Mouse (Mus musculus) liver, embryonic 18 days (tissue): ENCODE results near the gene Catsper2. TPM values are rescaled to one million over a fixed set of nuclear protein-coding genes. Genes with fewer than 3 reads are reported as not detected.

Source experiments
- polyA plus RNA-seq: library from polyadenylated mRNA; depleted of rRNA; stranded (reverse); fragments of >200 nt; gene quantifications from 2 replicates; pipeline ENCODE4 v1.2.3, GENCODE M21; 2012; rRNA removed

Catsper2 gene
- polyA plus RNA-seq = 0.89 and 1.0 TPM in 2 replicates

DNA sequence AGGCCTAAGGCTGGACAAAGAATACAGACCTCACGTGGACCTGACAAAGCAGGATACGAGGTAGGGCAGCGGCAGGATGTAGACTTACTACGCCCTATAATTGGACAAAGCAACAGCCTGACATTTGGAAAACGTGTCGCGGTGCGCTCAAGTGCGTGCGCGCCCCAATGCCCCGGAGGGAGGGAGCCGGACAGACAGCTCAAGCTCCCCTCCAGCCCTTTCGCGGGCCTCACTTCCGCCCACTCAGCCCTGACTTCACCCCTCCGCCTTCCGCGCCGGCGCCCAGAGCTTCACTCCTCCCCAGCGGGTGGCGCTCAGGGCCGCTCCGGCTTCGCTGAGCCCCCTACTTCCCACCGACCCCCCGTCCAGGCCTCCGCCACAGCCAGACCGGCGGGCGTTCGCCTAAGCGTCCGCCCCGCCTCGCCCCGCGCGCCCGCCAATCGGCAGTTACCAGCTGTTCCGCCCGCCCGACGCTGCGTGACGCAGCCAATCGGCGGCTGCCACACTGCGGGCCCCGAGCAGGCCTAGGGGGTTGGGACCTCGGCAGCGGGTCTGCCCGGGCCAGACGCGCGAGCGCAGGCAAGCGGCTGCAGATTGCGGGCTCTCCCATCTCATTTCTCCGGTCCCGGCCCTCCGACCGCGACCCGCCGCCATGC is at the start of gene Catsper2, which contains the start of gene Pdia3:
Gene Catsper2 (minus strand): TSS at position 406 of the 656 bp plus-strand sequence.
Gene Pdia3 (plus strand): TSS at position 389 of the 656 bp plus-strand sequence.

DNA sequence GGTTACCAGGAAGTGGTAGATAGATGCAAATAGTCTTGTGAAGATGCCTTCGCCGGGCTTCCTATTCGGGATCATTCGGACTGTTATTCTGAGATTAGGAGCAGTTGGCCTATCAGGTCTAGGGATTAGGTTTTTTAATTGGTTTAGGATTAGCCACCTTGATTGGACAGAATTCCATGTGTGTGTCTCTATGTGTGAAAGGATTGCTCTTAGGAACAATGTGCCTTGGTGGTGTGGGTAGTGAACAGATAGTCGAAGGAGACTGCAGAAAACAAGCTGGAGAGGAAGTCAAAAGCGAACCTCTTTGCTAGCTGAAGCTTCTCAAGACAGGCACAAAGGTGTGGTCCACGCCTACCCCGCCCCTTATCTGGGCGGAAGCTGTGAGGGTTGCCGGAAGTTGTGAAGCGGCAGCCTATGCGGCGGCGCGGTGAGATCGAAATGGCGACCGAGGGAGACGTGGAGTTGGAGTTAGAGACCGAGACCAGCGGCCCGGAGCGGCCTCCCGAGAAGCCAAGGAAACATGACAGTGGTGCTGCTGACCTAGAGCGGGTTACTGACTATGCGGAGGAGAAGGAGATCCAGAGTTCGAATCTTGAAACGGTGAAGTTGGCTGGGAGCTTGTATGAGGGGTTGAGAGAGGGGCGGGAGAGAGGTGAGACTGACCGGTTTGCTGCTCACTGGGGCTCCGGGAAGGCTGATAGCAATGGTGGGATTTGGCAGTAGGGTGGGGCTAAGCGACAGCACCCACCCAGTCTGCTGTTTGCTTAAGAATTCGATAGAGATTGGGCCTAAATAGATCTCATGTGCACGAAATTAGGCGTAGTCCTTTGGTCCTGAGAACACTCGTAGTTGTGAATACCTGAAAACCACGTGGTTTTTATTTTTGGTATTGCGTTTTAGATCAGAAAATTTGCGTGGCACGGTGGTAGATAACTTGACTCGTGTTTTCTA is 43.4 kb upstream of the Catsper2 start, which contains the start of gene Serinc4:
Gene Serinc4 (minus strand): TSS at position 90 of the 951 bp plus-strand sequence.

DNA sequence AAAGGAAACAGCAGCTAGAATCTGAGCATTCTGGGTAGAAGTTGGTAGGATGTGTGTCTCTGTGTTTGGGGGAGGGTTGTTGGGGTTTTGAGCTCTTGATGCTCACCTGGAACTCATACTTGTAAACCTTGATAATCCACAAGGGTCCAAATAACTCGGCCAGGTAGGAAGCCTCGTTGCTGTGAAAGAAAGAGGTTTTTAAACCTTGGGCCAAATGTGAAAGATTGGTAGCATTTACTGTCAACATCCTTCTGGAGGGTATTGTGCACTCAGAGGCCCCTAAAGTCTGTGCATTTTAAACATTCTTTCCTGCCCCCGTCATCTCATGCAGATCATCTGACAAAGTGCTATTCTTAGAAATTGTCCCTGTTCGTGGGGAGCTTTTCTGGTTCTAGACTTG is 39.4 kb upstream of the Catsper2 start, which contains the start of gene Hypk:
Gene Hypk (plus strand): TSS at position 301 of the 400 bp plus-strand sequence.

DNA sequence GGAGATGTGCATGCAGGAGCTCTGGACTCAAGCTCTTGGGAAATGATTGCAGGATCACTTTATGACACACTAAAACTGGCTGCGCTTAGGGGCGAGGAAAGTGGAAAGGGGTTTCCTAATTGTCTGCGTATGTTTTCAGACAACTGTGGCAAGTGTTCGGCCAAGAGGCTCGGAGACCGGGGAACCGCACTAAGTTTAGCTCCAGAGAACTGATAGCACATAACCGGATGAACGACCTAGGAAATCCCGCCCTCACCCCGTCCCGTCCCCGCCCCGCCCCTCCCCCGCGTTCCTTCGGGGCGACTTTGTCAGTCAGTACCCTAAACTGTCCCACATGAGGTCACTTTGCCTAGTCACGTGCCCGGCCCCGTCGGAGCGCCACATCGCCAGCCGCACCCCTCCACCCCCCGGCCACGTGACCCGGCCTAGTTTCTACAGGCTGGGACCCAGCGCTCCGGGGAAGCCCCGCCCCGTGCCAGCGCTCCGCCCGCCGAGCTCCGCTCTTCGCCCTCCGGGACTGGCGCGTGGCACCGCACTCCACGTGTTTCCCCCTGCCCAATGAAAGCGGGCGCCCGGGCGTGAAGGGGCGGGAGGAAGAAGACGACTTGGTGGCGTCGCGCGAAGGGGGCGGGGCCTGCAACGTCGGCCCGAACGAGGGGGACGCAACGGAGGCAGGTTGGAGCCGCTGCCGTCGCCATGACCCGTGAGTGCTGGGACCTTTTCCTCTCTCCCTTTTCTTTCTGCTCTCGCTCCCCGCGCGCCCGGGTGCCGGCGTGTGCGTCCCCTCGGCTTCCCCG is 35.3 kb upstream of the Catsper2 start, which contains the start of gene Serf2:
Gene Serf2 (plus strand): TSS at position 457 of the 797 bp plus-strand sequence.

DNA sequence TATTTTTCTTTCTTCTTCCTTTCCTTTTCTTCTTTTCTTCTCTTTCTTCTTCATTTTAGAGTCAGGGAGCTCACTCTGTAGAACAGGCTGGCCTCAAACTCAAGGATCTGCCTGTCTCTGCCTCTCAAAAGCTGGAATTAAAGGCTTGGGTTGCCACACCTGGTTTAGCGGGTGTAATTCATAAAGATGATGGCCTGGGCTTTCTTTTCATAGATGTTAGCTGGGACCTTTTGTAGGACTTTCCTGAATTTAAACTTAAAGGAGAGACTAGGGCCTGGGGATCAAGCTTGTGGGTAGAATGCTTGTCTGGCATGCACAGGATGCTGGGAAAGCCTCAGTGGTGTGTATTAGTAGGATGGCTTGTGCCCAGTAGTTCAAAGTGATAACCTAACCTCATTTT is 30.6 kb upstream of the Catsper2 start, which contains the start of gene Ell3:
Gene Ell3 (minus strand): TSS at position 101 of the 400 bp plus-strand sequence.

DNA sequence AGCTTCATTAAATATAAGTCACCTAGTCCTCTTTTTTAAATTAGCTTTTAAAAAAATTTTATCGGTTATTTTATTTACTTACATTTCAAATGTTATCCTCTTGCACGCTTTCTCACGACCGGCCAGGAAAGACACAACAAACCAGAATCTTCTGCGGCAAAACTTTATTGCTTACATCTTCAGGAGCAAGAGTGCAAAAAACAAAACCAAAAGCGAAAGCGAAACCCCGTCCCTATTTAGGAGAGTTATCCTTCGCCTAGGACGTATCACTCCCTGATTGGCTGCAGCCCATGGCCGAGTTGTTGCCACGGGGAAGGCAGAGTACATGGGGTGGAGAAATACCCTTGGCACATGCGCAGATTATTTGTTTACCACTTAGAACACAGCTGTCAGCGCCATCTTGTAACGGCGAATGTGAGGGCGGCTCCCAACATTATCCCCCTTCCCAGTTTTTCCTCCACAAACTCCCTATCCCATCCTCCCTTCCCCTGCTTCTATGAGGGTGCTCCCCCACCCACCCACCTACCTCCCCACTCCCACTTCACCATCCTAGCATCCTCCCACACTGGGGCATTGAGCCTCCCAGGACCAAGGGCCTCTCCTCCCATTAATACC is 26.5 kb downstream of the Catsper2 start, which contains the start of gene Strc:
Gene Strc (minus strand): TSS at position 208 of the 615 bp plus-strand sequence.

DNA sequence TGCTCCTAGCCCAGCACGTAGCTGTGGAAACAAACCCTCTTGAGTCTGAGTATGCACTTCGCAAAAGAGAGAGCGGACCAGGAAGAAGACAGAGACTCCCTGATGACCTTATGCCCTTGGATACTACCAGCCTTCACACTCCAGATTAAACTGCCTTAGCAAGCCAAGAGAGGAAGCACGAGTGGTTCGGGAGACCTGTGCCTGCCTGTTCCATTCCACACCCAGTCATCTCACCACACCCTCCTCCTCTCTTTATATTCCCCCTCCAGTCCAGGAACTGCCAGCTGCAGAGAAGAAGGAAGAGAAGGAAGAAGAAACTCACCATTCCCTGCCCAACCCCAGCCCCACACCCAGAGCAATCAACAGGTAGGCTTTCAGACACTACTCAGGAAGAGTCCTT is 56.1 kb downstream of the Catsper2 start, which contains the start of gene Ckmt1:
Gene Ckmt1 (plus strand): TSS at position 221 of the 400 bp plus-strand sequence.

DNA sequence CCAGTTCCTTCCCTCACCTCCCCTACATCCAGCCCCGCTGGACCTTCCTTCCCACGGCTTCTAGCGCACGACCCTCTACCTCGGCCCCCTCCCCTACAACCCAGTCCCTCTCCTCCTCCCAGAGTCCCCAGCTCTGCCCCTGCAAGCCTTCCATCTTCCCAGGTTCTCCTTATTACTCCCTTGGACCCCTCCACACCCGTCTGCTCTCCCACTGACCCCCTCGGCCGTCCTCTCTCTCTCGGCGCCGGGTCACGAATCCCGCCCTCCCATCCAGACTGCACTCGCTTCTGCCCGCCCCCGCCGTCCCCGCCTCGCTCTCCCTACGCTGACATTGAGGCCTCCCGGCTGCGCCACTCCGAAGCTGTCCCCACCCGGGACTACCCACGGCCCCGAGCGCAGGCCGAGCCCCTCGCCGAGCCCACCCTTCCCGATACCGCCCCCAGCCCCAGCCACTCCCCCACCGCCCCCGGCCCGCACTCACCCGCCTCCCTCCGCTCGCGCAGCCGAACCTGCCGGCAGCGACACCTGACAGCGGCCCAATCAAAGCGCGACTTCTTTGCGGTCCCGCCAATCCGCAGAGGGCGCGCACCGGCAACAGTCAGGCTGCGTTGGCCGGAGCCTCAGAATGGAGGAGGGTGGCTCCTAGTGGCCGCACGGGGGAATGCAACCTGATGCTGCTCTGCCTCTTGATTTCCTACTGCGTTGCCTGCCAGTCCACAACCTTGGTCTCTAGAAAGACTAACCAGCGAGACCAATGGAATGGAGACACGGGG is 58.6 kb downstream of the Catsper2 start, which contains the start of gene Ppip5k1:
Gene Ppip5k1 (minus strand): TSS at position 577 of the 773 bp plus-strand sequence.

Other genes starting within 250 kb of the Catsper2 start
- gene Tubgcp4, start 243.1 kb downstream of the Catsper2 start, polyA plus RNA-seq = 10.3 and 12.0 TPM in 2 replicates
- 2.5 and 2.7 TPM in 2 replicates for gene Zscan29, start 242.7 kb downstream of the Catsper2 start, polyA plus RNA-seq
- gene Trp53bp1, start 142.4 kb downstream of the Catsper2 start, polyA plus RNA-seq = 14.3 and 18.7 TPM in 2 replicates
- gene Map1a, start 124.2 kb downstream of the Catsper2 start, polyA plus RNA-seq = 0.03 and 0.12 TPM in 2 replicates
- gene Ppip5k1, start 58.4 kb downstream of the Catsper2 start, polyA plus RNA-seq = 2.9 and 3.3 TPM in 2 replicates
- 0.32 and 1.6 TPM in 2 replicates for gene Ckmt1, start 56.1 kb downstream of the Catsper2 start, polyA plus RNA-seq
- not detected in 2 replicates for gene Strc, start 26.6 kb downstream of the Catsper2 start, polyA plus RNA-seq
- gene Pdia3, start within 50 bp of the Catsper2 start, polyA plus RNA-seq = 154 and 162 TPM in 2 replicates
- 2.2 and 2.7 TPM in 2 replicates for gene Ell3, start 30.5 kb upstream of the Catsper2 start, polyA plus RNA-seq
- gene Serf2, start 35.4 kb upstream of the Catsper2 start, polyA plus RNA-seq = 326 and 594 TPM in 2 replicates
- gene Hypk, start 39.5 kb upstream of the Catsper2 start, polyA plus RNA-seq = 17.5 and 21.9 TPM in 2 replicates
- 0.06 and 0.16 TPM in 2 replicates for gene Serinc4, start 43.0 kb upstream of the Catsper2 start, polyA plus RNA-seq
- gene Mfap1b, start 60.3 kb upstream of the Catsper2 start, polyA plus RNA-seq = 6.6 and 7.5 TPM in 2 replicates
- gene Mfap1a, start 92.9 kb upstream of the Catsper2 start, polyA plus RNA-seq = 4.9 and 5.0 TPM in 2 replicates
- gene Wdr76, start 92.9 kb upstream of the Catsper2 start, polyA plus RNA-seq = 5.6 and 5.7 TPM in 2 replicates